Mouse (Mus musculus) C2C12 (cell line): Measurements from ENCODE around the gene Aes.

ENCODE experiments used
- CTCF ChIP-seq: IDR thresholded peaks from one replicate; pipeline ENCODE4 v1.5.1; 2011; ENCODE audit not compliant: control insufficient read depth, insufficient read depth, insufficient read length
- MAX ChIP-seq: IDR thresholded peaks from one replicate; pipeline ENCODE4 v1.6.1; 2011; ENCODE audit warnings: mild to moderate bottlenecking, control low read depth
- MYOD1 ChIP-seq: IDR thresholded peaks from one replicate; pipeline ENCODE4 v1.6.1; 2011; ENCODE audit warnings: low read depth; ENCODE audit not compliant: control insufficient read depth, insufficient read length
- USF1 ChIP-seq: IDR thresholded peaks from one replicate; pipeline ENCODE4 v1.6.1; 2011; ENCODE audit warnings: low read depth, mild to moderate bottlenecking, control low read depth, moderate library complexity

DNA sequence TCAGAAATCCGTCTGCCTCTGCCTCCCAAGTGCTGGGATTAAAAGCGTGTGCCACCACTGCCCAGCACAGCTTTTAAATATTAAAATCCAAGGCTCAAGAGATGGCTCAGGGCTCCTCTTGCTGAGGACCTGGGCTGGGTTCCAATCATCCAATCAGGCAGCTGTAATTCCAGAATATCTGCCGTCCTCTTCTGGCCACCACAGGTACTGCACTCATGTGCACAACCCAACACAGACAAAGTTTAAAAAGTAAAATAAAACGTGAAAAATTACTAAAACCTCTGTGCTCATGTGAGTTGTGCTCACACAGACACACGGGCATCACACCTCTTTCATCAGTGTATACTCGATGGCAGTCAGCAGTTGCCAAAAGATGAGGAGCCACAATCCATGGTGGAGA is 22.6 kb upstream of the Aes start:
- TF ChIP-seq MAX (no peak), CTCF (no peak), USF1 (no peak), MYOD1 (no peak)
